Mouse (Mus musculus): ENCODE measurements at regions not wholly inside any gene's neighbourhood (a gene's known extent, or its start where the extent isn't known, plus 50 kb on each side); places are given as distances from the start of the nearest gene placed in this dataset.

DNA sequence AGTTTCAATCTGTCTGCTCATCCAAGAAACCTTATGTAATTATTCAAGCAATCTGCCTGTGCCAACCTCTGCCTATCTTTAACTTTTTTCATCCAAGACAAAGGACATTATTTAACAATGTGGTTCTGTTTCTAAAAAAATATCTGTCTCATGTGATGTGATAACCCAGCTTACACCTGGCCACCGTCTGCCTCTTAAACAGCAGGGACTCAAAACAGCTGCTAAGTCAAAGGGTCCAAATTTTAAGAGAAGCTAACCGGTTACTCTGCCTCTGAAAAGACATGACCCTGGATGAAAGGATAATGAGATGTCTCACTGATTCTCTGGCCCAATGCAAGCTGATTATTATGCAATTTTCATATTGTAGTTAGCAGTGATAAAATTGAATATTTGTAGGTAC lies 84.0 kb upstream of the Mbnl1 start:
- TF ChIP-seq GATA1 (IDR thresholded peaks at IDR 0.05; ENCODE audit: borderline replicate concordance, low read length), result no peak
- TF ChIP-seq FLI1 (IDR thresholded peaks at IDR 0.05; ENCODE audit: low read length), result no peak

All from megakaryocyte, embryonic 14.5 days (primary cell).